Mouse (Mus musculus) megakaryocyte, adult 5-6 weeks (primary cell): ENCODE measurements around the gene Drc3. TPM values are rescaled to one million over a fixed set of nuclear protein-coding genes. Genes with fewer than 3 reads are reported as not detected.
A peak's percentile ranks its signal among the peaks of the same experiment; 100 is the strongest.

Source experiments
- ATAC-seq: 2 replicates; pipeline ENCODE4 v1.8.0; 2016; ENCODE audit warnings: mild to moderate bottlenecking, inconsistent platforms; ENCODE audit not compliant: poor library complexity, severe bottlenecking
- total RNA-seq, 2 experiments: library from RNA; stranded (forward) in 1 of 2; stranded (reverse) in 1 of 2; fragments of 153-499, 151-499 nt in 1 of 2; fragments of 221-1000, 200-1000 nt in 1 of 2; gene quantifications; 2 replicates each; pipeline versions ENCODE4 v1.2.3 to v1.2.4; 2015 to 2017

Drc3 gene
- total RNA-seq (2015) (0.16 TPM in 1 of 2 replicates, not detected in the other), total RNA-seq (2017) (0.11 and 0.98 TPM in 2 replicates)

DNA sequence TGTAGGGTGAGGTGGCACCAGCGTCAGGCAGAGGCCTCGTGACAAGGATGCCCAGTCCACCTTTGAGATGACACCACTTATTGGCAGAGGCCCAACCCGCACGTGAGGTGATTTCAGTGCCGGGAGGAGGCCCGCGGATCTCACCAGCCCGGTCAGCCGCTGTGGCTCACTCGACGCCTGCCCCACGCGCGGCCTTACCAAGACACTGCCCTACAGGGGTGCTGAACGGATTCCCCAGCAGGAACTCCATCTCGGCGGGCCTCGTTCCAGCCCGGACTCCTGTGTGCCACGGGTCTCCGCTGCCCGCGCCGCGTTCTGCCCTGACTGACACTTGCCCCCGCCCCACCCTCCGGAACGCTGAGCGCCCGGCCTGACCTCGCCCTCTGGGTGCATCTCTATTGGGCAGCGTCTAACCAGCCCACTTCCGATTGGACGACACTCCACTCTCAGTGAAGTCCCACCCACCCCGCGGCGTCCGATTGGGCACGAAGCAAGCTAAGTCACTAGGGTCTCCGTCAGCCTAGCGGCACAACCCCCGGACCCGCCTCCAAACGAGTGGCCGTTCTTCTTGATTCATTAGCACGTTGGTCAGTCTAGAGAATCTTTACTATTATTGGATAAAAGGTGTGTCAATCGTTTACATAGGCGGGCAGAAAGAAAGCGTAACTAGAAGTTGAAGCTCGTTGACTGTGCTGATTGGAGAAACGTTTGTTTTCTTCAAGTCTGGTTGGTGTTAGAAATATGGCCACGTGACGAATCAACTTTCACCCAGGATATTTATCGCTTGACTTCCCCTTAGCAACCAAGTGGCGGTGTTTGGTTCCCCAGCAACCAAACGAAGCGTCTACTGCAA lies at the start of gene Drc3, which contains the start of gene Tom1l2:
Gene Drc3 (plus strand): TSS at position 771 of the 853 bp plus-strand sequence.
Gene Tom1l2 (minus strand): TSS at position 347 of the 853 bp plus-strand sequence.
- ATAC-seq, result peak; percentile 94

DNA sequence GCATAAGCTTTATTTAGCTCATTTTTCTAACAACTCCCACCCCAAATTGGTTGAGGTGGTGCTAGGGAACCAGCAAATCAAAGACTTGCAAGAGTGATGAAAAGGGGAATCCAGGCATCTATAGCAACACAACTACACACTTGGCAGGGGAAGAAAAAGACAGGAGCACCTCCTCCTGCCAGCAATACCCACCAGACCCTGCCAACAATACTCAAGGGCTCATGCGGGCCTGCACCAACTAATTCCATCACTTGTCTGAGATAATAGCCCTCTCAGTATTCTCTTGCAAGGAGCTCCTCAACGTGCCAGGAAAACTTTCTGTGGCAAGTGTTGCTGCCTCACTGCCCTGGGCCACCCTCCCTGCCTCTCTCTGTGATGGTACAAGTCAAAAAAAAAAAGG lies 49.6 kb upstream of the Drc3 start:
- no peak for ATAC-seq

DNA sequence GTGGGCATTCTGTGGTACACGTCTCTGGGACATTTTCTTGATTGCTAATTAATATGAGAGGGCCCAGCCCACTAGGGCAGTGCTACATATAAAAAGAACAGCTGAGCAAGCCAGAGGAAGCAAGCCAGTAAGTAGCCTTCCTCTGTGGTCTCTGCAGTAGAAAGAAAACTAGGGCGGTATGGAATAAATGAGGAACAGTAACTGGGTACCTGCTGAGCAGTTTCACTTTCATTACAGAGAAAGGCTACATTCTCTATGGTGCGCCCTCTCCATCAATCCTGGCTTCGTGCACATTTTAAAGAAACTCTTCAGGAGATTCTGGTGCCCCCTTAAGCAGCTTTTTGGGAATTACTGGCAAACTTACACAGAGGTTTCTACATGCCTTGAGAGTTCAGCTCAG lies 47.5 kb upstream of the Drc3 start:
- peak; percentile 80 for ATAC-seq

DNA sequence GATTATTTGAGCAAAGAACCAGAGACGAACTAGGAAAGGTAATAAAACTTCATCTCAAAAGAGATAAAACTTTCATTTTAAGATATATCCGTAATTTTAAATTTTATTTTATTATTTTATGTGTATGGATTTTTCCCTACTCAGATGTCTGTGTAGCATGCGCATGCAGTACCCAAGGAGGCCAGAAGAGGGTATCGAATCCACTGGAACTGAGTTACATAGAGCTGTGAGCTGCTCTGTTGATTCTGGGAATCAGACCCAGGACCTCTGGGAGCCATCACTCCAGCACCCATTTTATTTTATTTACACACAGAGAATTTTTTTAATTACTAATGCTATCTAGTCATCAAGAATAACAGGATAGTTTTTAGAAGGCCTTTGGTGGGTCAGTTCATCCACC lies 46.3 kb upstream of the Drc3 start:
- peak; percentile 43; the same call in 1 of the 2 replicates for ATAC-seq

- 0 out of 2 replicates have a peak, but pooled peaks have one; percentile 30 for ATAC-seq
Observed at GRCm38 (mm10) chr11:60307375-60307825, 45.7 kb upstream of the Drc3 start.

GRCm38 (mm10) chr11:60308061-60308460 lies 45.1 kb upstream of the Drc3 start:
- no peak for ATAC-seq

DNA sequence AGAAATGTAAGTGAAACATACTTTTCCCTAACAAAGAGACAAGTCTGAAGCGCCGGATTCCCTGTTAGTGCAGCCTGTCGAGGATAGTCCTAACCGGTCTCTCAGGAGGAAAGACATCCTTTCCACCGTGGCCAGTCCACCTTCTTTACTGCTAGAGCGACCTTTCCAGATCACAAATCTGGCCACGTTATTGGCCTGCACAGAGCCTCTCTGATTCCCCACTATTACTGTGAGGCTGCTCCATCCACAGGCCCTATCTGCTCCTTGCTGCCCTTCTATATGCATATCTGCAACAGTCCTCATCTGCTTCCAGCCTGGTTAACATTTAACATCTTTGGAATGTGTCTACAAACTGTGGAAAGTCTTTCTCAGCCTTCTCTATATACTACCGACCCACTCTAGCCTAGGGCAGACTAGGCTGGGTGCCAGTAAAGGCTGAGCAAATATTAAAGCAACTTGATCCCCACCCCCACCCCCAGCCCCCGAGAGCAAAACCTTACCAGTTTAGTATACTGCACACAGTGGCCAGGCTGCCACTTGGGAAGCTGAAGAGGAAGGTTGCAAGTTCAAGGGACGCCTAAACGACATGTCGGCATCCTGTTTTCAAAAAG lies 44.5 kb upstream of the Drc3 start:
- no peak for ATAC-seq

DNA sequence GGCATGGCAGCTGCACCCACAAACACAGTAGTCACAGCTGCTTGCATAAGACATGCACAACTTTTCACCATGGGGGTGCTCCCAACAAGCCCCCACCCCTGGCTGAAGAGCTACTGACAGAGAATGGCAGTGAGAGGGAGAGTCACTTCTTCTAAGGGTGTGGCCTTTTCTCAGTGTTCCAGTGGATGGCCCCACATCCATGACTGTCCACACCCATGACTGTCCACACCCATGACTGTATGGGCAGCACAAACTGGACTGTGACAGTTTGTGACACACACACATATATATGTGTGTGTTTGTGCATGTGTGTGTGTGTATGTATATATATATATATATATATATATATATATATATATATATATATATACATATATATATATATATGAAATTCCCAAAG lies 43.3 kb upstream of the Drc3 start:
- ATAC-seq, result no peak

GRCm38 (mm10) chr11:60311025-60311854 lies 41.9 kb upstream of the Drc3 start:
- ATAC-seq, result no peak

GRCm38 (mm10) chr11:60316250-60316649 lies 36.9 kb upstream of the Drc3 start:
- ATAC-seq, result no peak

- ATAC-seq, result no peak
Observed at GRCm38 (mm10) chr11:60316883-60317282, 36.2 kb upstream of the Drc3 start.

DNA sequence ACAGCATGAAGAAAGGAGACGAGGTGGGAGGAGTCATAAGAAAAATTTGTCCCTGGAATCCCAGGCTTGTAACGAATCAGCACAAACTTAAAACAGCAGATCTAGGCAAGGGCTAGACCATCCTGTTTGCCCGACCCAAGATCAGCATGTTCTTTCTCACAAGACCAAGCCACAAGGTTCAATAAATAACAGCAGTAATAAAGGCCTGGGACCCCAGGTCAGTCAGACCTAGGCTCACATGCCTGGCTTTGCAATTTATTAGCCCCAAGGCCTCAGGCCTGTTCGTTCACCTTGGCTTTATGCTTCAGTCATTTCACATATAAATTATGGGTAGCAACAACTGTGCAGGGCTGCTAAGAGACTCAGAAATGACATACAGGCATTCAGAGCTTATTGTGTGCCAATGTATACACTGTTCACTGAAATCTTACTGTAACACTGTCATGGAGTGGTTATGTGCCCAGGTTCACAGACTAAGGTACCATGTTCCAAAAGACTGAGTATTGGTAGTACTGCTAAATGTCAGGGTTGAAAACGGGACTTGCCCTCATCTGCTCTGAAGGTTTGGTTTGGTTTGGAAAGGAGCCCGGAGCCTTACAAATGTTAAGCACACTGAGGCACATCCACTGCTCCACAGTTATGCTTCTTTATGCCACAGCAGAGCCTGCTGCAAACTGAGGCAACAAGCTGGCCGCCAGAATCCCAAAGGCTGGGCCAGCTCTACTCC lies 35.6 kb upstream of the Drc3 start:
- ATAC-seq, result no peak

DNA sequence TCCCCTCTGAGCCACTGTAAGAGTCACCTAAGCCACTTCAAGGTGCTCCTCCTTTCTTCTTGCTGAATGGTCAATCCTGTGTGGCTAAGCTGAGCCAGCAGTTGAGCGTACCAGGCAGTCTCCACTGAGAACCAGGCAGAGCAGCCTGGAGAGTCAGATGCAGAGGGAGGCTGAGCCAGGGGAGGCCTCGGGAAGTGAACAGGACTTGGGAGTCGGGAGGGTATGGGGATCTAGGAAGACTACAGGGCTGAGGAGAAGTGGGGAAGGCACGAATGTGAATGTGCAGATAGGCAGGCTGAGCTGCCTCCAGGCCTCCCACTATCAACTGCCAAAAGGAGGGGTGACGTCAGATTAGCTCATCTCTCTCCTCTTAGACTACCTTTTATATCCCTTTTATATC lies 34.4 kb upstream of the Drc3 start:
- ATAC-seq, result no peak

DNA sequence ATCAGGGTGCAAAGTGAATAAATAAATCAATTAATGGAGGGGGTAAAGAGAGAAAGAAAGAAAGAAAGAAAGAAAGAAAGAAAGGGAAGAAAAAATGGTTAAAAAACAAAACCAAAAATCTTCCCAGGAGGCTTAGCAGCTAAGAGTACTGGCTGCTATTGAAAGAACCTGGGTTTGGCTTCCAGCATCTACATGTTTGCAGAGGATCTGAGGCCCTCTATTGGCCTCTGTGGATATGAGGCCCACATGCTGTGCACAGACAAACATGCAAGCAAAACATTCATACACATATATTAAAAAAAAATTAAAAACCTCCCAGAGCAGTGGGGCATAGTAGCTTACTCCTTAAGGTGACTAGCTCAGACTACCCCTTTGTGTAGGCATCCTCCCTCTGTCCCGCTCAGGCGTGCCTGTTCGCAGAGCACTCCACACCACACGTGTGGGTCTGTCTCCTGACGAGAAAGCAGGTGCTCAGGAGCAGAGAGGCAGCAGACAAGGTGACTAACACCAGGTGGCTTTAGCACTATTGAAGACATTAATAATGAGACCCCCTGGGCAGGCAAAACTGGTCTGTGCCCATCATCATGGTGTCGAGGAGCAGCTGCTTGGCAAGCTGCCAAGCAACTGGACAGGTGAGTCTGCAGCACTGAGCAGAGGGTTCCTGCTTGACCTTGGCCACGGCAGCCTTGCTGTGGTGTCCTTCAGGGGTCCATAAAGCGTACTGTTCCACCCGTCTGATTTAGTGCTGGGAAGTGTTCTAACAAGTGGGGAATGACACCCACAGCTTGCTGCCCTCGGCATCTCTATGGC lies 33.7 kb upstream of the Drc3 start:
- ATAC-seq, result no peak

- no peak for ATAC-seq
Observed at GRCm38 (mm10) chr11:60320426-60321037, 32.6 kb upstream of the Drc3 start.

DNA sequence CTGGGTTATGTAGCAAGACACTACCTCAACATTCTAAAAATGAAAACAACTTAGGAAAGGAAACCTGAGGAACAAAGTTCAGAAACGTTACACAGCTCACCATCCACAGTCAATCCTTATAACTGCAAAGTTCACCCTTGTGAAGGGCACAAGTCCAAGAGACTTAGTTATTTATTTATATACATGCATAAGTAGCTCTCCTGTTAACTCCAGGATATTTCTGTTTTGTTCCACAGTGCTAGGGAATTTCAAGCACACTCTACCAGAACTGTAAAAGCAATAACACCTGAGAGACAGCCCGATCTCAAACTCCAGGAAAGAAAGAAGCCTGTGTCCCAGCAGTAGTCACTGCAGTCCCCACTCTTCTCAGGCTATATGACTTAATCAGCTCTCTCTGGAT lies 31.7 kb upstream of the Drc3 start:
- no peak for ATAC-seq

- no peak for ATAC-seq
Observed at GRCm38 (mm10) chr11:60323731-60324130, 29.4 kb upstream of the Drc3 start.

GRCm38 (mm10) chr11:60330551-60330950 lies 22.6 kb upstream of the Drc3 start:
- no peak for ATAC-seq

GRCm38 (mm10) chr11:60333461-60333860 lies 19.7 kb upstream of the Drc3 start:
- ATAC-seq, result no peak
